Mouse (Mus musculus): ENCODE measurements around the gene Calcb.

Gene Calcb

DNA sequence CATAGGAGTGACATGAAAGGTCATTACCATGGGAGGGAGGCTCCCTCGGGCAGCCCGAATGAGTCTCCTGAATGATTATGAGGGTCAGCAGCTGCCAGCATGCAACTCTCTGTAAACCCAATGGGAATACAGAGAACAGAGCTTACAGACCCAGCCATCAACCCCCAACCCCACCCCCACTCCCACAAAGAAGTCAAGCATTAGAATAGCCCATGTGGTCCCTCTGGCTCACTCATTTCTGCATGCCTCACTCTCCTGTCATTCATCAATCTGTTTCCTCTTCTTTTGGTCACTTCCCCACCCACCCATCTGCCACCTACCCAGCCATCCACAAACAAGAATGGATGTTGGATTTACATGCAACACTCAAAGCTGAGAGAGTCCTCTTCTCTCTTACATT lies 35.0 kb downstream of the Calcb start:
- no peak for DNase-seq (ENCODE audit: inconsistent ontology term)

DNA sequence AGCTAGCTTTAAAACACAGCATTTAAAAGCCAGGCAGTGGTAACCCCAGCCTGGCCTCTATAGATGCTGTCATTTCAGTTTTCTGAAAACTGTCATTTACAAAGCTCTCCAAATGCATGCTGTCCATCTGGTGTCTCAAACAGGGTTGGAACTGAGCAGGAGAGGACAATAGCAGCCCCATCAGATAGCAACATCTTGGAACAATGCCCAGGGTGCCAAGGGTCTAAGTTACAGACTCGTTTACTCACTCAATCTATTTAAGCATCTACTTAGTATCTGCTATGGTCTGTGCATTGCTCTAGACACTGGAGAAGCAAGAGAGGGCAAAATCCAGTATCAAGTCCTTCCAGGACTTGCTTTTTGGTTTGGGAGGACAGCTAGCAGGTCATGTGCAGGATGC lies 35.8 kb downstream of the Calcb start:
- DNase-seq (ENCODE audit: inconsistent ontology term) = no peak

DNA sequence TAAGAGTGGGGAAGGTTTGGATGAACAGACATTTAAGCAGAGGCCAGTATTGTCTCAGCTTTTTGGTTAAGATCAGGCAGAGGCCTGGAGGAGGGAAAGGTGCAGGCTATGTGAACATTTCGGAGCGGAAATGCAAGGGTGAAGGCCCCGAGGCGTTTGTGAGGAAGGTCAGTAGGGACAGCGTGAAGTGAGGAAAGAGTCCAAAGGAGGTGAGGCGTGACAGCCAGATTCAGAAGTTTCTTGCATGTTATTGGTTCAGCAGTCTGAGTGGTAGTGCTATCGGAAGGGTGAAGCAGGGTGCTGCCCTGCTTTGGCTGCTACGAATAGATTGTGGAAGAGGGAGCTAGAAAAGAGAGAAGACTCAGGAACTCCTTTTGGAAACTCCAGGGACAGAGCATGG lies 36.2 kb downstream of the Calcb start:
- DNase-seq (ENCODE audit: inconsistent ontology term) = no peak

DNA sequence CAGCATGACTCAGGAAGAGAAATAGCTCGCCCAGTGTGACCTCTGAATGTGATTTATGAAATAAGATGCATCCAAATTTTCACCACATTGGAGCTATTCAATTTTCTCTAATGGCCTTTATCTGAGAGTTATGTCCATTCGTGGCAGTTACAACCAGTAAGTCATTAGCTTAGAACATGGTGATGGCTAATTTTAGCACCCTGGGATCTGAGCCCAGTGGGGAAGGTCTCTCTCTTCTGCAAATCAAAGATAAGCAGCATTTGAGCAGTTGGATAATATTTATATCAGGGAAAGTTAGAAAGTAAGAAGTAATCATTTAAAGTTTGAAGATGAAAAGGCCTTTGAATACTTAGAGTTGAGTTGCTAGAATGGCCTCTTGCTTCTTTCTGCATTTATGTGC lies 44.2 kb downstream of the Calcb start:
- DNase-seq (ENCODE audit: inconsistent ontology term) = no peak

DNA sequence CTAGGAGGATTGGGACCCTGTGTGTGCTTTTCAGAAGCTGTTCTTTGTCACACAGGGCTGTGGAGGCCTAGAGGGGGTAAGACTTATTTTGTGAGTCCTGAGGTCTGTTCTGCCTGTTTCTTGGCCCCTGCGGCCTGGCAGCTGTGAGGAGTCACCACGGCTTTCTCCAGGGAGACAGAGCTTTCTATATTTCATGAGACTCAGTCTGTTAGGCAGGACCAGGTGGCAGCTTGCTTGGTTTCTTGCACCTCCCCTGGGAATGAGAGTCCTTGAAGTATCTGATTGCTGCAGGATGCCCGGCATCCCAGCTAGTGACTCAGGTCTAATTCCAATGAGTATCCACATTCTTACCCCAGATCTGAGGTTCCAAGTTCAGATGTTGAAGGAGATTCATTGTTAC lies 46.8 kb downstream of the Calcb start:
- no peak for DNase-seq (ENCODE audit: inconsistent ontology term)

DNA sequence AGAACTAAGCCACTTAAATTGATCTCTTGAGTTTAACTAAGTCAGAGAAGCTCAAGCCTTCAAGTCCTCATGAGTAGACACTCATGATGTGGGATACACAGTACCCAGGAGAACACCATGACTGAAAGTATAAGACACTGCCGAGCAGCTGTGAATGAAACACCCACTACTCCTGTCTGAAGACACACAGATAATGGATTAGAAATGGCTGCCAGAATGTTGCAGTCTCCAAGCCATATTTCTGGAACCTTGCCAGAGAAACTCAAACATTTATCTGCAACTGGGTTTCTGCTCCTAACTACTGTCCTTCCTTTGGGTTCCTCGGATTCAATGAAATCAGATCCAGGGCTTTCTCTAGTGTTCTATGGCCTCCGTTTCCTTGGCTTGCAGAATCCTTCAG lies 48.1 kb downstream of the Calcb start:
- no peak for DNase-seq (ENCODE audit: inconsistent ontology term)

DNA sequence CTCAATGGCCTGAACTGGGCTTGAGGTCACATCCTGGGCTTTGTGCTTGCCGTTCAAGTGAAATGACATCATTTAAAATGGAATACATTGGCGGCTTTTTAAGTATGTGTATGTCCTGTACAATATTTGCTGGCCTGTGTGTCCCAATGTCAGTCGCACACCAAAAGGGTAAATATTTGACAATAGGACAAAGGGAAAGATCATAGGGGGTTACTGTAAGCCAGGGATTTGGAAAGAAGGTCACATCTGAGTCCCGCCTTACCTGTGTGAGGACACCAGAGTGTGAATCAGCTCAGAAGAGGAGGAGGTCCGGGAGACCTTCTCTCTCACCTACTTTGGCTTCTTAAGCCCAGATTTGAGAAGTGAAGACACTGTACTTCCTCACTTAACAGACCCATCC lies 50.1 kb downstream of the Calcb start:
- no peak for DNase-seq (ENCODE audit: inconsistent ontology term)

DNA sequence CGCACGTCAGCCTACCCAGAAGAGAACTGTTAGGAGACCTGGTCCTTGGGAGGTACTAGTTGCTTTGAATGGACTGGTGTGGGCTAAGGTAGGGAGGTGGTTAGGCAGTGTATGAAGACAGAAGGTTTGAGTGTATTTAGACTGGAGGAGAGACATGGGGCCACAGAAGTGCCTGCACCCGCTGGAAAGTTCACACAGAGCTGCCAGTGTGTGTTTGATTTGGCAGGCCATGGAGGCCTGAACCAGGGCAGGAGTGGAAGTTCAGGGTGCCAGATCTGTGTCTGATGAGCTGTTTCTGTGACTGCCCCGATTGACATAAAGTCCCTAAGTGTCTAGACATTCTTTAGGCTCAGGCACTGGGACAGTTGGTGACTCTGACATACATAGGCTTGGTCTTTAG lies 50.6 kb downstream of the Calcb start:
- no peak for DNase-seq (ENCODE audit: inconsistent ontology term)

DNA sequence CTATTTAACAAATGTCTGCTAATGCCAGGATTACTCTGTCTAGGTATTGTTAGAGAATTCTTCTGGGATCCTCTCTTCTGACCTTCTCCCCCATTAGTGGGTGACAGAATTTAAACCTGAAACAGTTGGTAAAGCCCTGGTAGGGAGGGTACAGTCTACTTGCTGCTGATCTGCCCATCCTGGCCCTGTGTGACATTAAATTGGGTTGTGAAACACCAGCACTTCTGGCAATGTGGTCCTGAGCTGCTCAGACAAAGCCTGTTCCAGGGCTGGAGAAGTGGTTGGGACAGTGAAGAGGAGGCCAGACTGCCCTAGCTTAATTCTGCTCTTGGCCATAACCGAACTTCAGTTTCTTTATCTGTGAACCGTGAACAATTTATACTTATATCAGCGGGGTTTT lies 52.1 kb downstream of the Calcb start:
- no peak for DNase-seq (ENCODE audit: inconsistent ontology term)

DNA sequence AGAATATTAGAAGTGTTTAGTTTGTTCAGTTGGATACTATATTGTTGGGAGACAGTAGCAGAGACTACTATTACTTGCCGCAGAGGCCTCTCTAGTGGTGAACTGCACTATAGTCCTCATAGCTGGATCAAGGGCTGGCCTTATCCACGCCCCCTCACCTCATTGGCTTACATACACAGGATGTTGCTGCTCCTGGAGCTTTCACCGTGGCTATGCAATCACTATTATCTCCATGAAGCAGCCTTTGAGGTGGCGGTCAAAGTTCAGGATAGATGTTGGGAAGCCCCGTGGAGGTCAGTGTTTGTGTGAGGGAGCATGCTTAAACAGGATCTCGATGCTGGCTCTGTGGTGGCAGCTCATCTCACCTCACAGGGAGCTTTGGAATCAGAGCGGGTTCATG lies 53.4 kb downstream of the Calcb start:
- no peak for DNase-seq (ENCODE audit: inconsistent ontology term)

Measured in Muller cell, postnatal 12 days (primary cell).